Mouse (Mus musculus) right cerebral cortex, postnatal 36 days (tissue): ENCODE measurements around the gene Notch4.
A peak's percentile ranks its signal among the peaks of the same experiment; 100 is the strongest.
"Not testable (repeated sequence)": the region's sequence is repeated elsewhere in the genome, so short reads cannot be mapped to it uniquely, and the experiment has no call there.

Experiments
- DNase-seq, 2 experiments: peaks; one replicate each; pipeline ENCODE4 v3.0.0; 2022; ENCODE audit warnings: low spot score in 2 of 2, mixed read lengths in 1 of 2

Notch4 gene

DNA sequence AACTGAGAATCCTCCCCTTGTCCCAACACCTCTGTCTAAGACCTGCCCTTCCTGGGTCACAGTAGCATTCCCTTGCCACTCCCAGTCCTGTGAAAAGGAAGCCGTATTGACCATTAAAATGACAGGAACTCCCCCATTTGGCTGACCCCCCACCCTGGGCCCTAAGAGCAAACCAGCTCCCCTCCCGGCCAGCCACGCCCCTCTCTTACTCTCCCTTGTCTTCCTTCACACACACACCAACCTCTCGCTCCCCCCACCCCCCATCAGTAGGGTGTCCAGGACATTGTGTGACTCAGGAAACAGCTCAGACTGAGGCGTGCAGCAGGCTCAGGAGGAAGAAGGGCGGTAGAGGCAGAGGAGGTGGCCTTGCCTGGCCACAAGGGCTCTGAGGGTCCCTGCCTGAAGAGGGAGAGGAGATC lies at the start of gene Notch4:
Gene Notch4, plus strand, starts transcription at position 266 of the 419 bp plus-strand sequence.
- no peak for DNase-seq

DNA sequence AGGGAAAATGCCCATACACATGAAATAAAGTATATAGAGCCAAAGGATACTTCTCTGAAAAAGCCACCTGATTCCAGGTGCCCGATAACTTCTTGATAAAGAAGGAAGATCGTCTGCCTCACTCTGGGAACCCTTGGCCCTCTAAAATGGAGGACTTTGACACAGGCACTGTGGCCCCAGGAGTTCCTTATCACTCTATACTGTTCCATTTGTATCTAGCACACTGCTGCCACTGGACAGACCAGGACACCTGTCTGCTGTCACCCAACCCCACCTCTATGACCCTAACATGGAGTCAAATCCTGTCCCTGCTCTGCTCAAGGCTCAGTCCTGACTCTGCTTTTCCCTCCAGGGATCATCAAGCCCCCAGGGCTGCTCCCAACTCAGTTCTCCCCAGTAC lies 47.6 kb upstream of the Notch4 start:
- no peak for DNase-seq

DNA sequence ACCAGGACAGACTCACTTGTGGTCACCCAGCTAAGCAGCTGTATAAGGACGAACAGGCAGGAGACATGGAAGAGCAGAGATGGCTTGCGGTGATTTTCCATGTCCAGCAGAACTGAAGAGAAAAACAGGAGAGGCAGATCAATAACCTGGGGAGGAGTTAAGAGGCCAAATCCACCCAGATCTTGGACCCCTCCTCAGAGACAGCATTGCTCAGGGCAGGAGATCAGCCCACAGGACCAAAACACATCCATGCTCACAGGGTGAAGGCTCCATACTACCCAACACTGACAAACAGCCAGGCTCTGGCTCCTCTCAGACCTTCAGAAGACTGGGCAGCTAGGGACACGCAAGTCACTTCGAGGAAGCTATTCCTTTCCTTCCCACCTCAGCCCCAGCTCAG lies 46.8 kb upstream of the Notch4 start, which contains the start of gene Btnl6:
Gene Btnl6, minus strand, starts transcription at position 101 of the 400 bp plus-strand sequence.
- DNase-seq, result no peak

DNA sequence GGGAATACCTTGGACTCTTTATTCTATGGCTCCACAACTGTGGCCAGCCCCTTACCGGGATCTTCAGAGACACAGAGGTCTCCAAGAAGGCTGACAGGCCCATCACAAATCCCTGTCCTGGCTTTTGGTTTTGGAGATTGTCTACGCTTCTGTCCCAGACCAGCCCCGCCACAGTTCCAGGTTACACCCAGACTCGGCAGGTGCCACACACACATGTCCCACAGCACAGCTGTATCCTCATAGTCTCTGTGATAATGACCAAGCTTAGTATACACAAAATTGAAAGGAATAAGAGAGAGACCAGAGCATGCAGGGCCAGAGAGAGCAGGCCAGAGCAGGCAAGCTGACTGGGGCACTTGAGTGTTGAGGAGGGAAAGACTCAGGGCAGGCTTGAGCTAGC lies 46.3 kb upstream of the Notch4 start:
- DNase-seq, result no peak

DNA sequence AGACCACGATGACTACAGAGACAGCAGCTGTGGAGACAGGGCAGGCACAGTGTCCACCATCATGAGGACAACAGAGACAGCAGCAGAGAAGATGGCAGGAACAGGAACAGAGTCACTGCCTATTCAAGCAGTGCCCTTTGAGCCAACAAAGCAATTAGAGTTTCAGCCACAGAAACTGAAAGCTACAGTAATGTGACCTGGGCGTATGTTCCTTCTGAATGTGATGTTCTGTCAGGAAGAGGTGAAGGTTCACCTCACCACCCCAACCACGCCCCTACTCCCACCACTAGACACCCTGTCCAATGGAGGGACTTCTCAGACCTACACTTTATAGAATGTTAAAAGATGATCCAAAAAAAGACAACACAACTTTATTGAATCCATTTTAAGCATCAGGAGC lies 45.5 kb upstream of the Notch4 start:
- not testable (repeated sequence) for DNase-seq

DNA sequence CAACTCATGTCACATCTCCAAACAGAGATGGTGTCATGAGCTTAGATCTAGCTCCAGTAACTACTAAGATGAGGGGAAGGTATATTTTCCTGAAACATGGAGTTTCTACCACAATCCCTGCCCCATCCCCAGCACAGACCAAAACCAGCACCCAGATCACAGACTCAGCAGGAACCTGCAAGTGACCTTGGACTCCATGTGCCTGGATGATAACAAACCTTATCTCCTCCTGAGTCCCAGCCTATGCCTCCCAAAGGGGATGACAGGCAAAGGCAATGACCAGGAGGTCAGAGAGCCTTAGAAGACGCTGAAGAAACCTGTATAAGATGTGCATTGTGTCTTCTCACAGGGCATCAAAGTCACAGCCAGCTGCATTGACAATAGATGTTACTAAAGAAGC lies 45.1 kb upstream of the Notch4 start:
- DNase-seq, result no peak

DNA sequence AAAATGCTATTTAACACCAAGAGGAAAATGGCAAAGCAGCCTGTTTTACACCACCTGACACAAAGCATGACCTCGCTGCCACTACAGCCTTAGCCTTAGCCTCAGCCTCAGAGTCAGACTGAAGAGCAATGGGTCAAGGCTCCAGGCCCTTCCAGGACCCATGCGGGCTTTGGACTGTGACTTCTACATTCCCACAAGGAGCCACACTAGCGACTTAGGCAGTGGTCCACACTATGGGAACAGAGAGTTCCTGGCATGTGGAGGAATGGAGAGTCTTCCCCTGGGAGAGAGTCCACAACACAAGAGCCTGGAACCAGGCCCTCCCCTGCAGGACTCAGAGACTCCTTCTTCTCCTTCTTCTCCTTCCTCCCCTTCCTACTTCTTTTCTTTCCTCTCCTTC lies 31.4 kb upstream of the Notch4 start:
- no peak for DNase-seq

DNA sequence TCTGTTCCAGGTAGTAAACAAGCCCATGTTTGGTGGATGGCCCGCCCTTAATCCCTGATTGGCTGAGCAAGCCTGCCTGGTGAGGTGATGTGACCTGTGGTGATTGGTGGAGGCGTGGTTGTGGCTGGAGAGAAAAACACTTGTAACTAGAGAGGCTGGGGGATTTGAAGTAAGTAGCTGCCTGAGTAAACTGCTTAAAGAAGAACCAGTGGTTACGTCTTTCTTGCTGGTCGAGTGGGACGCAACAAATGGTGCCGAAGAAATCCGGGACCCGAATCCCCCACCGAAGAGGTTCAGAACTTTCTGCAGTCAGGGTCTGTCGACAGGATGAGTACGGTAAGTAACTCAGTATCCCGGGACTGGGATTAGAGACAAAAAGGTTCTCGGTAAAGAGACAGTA lies 20.5 kb upstream of the Notch4 start:
- DNase-seq, result not testable (repeated sequence)

DNA sequence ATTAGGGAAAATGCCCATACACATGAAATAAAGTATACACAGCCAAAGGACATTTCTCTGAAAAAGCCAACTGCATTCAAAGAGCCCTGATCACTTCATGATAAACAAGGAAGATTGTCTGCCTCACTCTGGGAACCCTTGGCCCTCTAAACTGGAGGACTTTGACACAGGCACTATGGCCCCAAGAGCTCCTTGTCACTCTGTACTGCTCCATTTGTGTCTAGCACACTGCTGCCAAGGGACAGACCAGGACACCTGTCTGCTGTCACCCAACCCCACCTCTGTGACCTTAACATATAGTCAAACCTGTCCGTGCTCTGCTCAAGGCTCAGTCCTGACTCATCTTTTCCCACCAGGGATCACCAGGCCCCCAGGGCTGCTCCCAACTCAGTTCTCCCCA lies 17.3 kb upstream of the Notch4 start:
- no peak for DNase-seq

DNA sequence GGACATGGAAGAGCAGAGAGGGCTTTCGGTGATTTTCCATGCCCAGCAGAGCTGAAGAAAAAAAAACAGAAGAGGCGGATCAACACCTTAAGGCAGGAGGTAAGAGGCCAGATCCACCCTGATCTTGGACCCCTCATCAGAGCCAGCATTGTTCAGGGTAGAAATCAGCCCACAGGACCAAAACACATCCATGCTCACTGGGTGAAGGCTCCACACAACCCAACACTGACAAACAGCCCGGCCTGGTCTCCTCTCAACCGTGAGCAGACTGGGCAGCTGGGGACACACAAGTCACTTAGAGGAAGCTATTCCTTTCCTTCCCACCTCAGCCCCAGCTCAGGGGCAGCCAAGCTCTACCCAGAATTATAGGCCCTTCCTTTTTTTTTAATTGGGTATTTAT lies 16.5 kb upstream of the Notch4 start:
- DNase-seq, result no peak

DNA sequence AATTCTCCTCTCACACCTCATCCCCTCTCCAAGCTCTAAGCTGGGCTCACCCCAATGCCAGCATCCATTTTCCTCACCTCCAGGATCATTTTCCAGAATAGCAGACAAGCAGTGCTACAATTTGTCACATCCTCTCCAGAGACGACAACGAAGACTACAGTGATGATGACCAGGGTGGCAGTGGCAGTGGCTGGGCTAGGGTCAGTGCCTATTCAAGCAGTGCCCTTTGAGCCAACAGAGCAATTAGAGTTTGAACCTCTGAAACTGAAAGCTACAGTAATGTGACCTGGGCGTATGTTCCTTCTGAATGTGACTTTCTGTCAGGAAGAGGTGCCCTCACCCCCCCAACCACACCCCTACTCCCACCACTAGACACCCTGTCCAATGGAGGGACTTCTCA lies 14.9 kb upstream of the Notch4 start:
- no peak for DNase-seq

DNA sequence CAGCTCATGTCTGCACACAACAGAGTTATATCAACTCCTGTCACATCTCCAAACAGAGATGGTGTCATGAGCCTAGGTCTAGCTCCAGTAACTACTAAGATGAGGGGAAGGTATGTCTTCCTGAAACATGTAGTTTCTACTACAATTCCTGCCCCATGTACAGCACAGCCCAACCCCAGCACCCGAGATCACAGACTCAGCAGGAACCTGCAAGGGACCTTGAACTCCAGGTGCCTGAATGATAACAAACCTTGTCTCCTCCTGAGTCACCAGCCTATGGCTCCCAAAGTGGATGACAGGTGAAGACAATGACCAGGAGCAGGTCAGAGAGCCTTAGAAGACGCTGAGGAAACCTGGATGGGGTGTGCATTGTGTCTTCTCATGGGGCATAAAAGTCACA lies 14.2 kb upstream of the Notch4 start:
- no peak for DNase-seq

DNA sequence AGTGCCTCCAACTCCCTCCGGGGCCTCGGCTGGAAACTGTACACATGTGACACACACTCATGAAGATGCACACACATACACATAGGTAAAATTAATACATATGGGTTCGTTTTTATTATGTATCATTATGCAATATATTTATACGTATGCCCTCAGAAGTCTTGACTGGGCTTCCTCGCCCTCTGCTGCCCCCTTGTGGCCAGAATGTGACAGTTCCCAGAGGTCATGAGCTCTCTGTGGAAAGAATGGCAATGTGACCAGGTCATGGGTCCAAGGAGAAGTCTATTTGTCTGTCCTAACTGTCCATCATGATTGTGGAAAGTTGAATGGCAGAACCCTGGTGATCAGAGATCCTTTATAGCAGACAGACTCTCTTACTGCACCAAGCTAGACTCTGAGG lies 8.6 kb upstream of the Notch4 start:
- DNase-seq, result peak; percentile 21 to 38

DNA sequence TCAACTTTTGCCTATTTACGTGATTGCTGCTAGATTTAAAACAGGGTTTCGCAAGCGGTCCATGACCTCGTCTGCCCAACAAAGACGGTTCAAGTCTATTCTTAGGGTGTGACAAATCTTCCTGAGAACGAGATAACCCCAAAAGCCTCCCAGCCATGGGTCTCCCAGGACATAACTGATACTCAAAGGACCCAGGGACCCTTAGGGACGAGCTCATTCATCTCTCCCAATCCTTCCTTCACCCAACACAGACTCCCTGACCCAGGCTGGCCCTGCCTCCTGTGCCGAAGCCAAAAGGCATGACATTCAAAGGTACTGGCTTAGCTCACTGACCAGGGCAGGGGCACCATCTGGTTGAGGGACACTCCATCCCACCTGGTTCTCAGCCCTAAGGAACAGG lies 7.7 kb upstream of the Notch4 start:
- no peak for DNase-seq

DNA sequence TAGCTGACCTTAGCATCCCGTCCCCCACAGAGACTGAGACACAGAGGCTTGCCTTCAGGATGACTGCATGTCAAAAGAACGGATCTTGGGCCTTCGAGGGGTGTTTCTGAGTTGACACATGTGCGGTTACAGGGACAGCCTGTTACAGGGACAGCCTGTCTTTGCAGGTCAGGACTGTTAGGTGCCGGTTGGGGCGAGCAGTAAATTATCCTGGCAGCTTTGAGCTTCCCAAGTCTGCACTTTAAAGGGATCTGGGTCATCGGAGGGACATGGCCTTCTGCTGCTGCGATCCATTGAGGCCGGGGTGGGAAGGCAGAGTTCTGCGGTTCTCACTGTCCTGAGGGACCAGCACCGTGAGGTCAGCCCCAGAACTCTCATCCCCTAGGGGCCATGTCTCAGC lies 6.7 kb upstream of the Notch4 start:
- DNase-seq, result no peak

DNA sequence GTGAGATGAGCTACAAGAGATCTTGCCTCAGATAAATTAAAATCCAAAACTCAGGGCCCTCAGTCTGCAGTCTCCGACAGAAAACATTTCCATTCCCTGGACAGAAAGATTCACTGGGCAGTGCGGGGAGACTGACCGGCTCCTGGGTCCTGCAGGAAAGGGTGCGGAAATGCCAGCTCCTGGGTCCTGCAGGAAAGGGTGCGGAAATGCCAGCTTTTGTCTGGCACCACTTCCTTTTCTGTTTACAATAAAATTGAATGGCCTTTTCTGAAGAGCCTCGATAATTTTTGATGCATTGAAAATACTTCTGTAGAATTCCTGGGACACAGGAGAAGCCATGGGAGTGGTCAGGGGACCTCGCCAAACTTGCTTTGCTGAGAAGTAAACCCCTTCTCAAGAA lies 5.0 kb upstream of the Notch4 start:
- no peak for DNase-seq

DNA sequence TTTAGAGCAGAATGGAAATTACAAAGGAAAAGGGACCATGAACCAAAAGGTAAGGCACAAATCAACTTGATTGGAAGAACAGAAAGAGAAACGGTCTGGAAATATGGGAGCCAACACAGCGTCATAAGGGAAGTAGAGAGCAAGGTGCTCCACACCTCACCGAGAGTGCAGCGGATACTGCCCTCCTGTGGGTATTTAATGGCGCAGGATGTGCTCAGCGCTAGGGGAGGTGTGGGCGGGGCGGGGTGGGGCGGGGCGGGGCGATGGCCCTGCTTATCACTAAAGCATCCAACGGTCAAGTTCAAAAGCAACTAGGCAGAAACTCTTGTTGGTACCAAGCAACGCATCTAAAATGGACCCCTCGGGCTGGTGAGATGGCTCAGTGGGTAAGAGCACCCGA lies 4.2 kb upstream of the Notch4 start:
- no peak for DNase-seq

DNA sequence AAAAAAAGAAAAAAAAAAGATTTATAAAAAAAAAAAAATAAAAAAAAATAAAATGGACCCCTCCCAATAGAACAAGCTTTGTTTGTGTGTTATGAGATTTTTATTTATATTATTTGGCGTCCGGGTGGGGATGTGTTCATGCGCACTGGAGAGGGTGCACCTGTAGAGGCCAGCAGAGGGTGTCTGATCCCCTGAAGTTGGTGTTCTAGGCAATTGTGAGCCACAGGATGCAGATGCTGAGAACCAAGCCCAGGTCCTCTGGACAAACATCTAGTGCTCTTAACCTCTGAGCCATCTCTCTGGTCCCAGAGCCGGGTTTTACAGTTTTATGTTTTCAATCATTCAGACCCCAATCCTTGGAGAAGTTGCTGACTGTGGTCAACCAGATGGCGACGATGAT lies 3.6 kb upstream of the Notch4 start:
- no peak for DNase-seq

DNA sequence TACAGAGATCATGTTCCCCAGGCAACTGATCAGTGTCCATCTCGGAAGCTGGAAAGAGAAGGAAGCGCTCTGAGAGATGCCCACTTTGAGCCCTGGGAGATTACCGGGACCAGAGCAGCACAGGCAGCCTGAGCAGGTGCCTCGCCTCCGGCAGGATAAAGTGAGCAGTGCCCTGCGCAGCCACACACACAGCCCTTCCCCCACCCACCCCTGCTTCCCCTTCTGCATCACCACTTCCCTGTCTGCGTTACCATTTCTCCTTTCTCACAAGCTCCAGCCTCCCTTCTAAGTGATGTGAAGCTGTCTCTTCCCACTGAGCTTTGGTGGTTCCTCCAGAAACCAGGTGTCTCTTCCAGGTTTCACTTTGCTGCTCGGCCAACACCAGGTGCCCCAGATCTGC lies 2.9 kb upstream of the Notch4 start:
- no peak for DNase-seq

DNA sequence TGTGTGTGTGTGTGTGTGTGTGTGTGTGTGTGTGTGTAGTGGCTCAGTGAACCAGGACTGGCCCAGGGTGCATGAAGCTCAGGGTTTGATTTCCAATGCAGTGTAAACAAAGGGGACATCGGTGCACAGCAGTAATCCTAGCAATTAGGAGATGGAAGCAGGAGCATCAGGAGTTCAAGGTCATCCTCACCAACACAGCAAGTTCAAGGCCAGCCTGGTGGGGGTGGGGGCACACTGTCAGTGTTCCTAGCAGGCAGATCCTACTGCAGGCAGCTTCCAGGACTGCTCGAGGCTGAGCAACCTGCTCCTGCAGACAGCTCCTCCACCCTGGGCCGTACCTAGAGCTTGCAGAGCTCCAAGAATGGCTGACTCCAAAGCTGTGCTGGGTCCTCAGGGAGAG lies 1.5 kb upstream of the Notch4 start:
- no peak for DNase-seq

DNA sequence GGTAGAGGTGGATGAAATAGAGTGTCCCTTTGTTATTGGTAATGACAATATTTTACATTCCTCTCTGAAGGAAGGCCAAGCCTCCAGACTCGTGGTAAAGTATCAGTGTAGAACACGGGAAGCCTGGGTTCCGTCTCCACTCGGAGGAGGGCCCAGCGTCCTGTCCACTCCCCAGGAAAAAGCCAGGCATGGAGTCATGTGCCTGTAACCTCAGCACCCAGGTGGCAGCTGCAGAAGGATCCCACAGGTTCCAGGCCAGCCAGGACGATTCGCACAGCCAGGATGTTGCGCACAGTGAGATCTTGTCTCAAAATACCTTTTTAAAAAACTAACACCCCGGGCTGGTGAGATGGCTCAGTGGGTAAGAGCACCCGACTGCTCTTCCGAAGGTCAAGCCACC lies 714 bp upstream of the Notch4 start:
- DNase-seq, result no peak

DNA sequence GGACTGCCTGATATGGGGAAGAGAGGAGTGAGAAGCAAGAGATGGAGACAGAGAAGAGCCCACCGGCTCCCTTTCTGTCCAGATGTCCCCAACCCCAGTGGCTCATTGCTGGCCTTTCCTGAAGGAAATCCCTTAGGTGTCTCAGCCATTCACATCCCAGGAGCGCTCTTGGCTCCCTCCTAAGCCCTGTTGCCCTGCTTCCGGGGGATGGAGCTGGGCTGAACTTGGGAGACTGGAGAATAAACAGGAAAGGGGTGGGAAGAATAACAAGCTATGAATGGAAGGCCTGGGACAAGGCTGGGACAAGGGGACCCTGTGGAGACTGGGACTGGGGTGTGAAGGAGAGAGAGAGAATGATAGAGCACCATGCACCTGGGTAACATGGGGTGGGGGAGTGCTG lies 728 bp downstream of the Notch4 start:
- DNase-seq, result no peak

DNA sequence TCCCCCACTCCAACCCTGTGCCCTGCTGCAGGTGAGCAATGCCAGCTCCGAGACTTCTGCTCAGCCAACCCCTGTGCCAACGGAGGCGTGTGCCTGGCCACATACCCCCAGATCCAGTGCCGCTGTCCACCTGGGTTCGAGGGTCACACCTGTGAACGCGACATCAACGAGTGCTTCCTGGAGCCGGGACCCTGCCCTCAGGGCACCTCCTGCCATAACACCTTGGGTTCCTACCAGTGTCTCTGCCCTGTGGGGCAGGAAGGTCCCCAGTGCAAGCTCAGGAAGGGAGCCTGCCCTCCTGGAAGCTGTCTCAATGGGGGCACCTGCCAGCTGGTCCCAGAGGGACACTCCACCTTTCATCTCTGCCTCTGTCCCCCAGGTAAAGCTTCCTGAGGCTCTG lies 3.2 kb downstream of the Notch4 start:
- no peak for DNase-seq

DNA sequence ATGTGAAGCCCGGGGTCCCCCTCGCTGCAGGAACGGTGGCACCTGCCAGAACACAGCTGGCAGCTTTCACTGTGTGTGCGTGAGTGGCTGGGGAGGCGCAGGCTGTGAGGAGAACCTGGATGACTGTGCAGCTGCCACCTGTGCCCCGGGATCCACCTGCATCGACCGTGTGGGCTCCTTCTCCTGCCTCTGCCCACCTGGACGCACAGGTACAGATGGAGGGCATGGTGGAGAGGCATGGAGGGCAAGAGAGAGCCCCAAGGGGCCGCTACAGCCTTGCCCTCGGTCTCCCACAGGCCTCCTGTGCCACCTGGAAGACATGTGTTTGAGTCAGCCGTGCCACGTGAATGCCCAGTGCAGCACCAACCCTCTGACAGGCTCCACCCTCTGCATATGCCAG lies 4.4 kb downstream of the Notch4 start:
- no peak for DNase-seq

DNA sequence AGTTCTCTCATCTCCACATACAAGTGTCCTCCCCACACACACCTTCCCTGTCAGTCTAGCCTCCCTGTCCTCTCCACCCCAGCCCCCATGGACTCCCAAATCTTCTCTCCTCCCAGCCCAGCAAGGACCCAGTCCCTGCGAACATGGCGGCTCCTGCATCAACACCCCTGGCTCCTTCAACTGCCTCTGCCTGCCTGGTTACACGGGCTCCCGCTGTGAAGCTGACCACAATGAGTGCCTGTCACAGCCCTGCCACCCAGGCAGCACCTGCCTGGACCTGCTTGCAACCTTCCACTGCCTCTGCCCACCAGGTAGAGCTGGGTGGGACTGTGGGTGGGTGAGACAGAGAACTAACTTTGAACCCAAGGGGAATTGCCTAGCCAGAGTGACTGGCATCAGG lies 5.9 kb downstream of the Notch4 start:
- no peak for DNase-seq
